11 mouse cellular contexts compared by ENCODE assay signal in the genomic region with DNA sequence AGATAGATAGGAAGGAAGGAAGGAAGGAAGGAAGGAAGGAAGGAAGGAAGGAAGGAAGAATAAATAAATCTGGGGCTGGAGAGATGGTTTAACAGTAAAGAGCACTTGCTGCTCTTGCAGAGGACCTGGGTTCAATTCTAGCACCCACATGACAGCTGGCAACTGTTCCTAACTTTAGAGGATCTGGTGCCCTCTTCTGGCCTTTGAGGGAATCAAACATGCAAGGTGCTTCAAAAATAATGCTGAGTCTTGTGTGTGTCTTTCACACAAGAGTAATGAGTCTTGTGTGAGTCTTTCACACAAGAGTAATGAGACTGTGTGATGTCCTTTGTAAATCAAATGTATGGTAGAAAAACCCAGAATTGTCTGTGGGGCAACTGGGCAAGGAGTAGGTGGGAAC.
DNase-seq lines count a peak whose midpoint lies in the region; ATAC-seq and TF ChIP-seq lines count a peak whose summit lies in the region.
"Had no signal": no experiment of that assay in that cellular context is flagged by ENCODE, and none has a peak within 500 bp of the region (broad histone marks: within the 10 kb centered on the region; RNA-seq: fewer than 3 reads in every experiment).

No protein-coding gene starts in this region.

- H3K27me3 ChIP-seq in kidney, adult 2 months (replicated peaks; ENCODE audit: control insufficient read depth, insufficient read depth, low read length) = no peaks in the 10 kb centered on the region
- H3K27me3 ChIP-seq in kidney, embryonic 16.5 days (ENCODE audit: insufficient read depth, low read length) = no peaks in the 10 kb centered on the region
- H3K27me3 ChIP-seq in Patski = no peaks in the 10 kb centered on the region
- H3K27me3 ChIP-seq: neural tube, embryonic 15.5 days had no signal

- ATAC-seq in kidney, embryonic 16.5 days (ENCODE audit: low FRiP score, low TSS enrichment) = no peak
- no peak for ATAC-seq in Patski
- ATAC-seq in megakaryocyte progenitor cell, adult 5-6 weeks (replicated peaks; ENCODE audit: poor library complexity) = peak; percentile 52; the same call in 1 of the 2 replicates
- ATAC-seq: activated CD4-positive, CD25-positive, alpha-beta regulatory T cell, adult 4 months had no signal

- no peak overlapping the region for H3K4me2 ChIP-seq in kidney, embryonic 16.5 days (replicated peaks; ENCODE audit: low read depth, low read length)
- H3K4me2 ChIP-seq: neural tube, embryonic 15.5 days had no signal

- DNase-seq in kidney, adult 2 months = peak; percentile 47
- DNase-seq in retina, postnatal 1 day = peak; percentile 34
- DNase-seq in retina, embryonic 14.5 days (ENCODE audit: low spot score) = no peak
- DNase-seq in Patski (ENCODE audit: low read depth, low spot score) = no peak
- no peak for DNase-seq in right cerebral cortex, adult 2 months (ENCODE audit: low spot score in 2 of 2)
- DNase-seq: cerebellum, adult 9-11 months had no signal

- no peaks in the 10 kb centered on the region; the same call in 1 of the 2 replicates for H3K9me3 ChIP-seq in kidney, embryonic 16.5 days (ENCODE audit: low read length)
- H3K9me3 ChIP-seq: midbrain, embryonic 10.5 days; neural tube, embryonic 15.5 days had no signal

- TF ChIP-seq CTCF in kidney, adult 2 months (conservative IDR thresholded peaks at IDR 0.05; ENCODE audit: insufficient read depth, insufficient read length, low read depth, low read length) = peak; percentile 42
- peak; percentile 66 for TF ChIP-seq CTCF in Patski (IDR thresholded peaks at IDR 0.05)

- no peaks in the 10 kb centered on the region for H3K36me3 ChIP-seq in kidney, adult 2 months (ENCODE audit: control insufficient read depth, insufficient read depth, low read length)
- H3K36me3 ChIP-seq in kidney, embryonic 16.5 days (ENCODE audit: insufficient read depth, low read length) = no peaks in the 10 kb centered on the region
- H3K36me3 ChIP-seq: midbrain, embryonic 10.5 days; neural tube, embryonic 15.5 days had no signal

- no peak overlapping the region for H3K9ac ChIP-seq in kidney, embryonic 16.5 days (replicated peaks; ENCODE audit: low read length)
- H3K9ac ChIP-seq: neural tube, embryonic 15.5 days had no signal

- TF ChIP-seq POLR2A in kidney, adult 2 months (IDR thresholded peaks at IDR 0.05; ENCODE audit: low read depth, low read length) = no peak

- in situ Hi-C loops in Patski (cut with MboI; ENCODE audit: low pct_unique_long_range_greater_than_20kb) = loop anchor here (10.0 kb wide), 2 partner anchors 112 to 282 kb away; a partner anchor contains a TSS

- CTCF ChIA-PET in Patski (lab: Charles Lee) = interaction anchor here (0.6 to 1.9 kb wide), 6 partner anchors 8 to 257 kb away, joined by 3 to 8 read pairs (median 3); no protein-coding TSS in a partner anchor

- no peak overlapping the region for H3K27ac ChIP-seq in kidney, adult 2 months (ENCODE audit: insufficient read depth, low read depth, low read length)
- H3K27ac ChIP-seq in kidney, embryonic 16.5 days (ENCODE audit: low read length) = no peak overlapping the region
- H3K27ac ChIP-seq: midbrain, embryonic 10.5 days; neural tube, embryonic 15.5 days had no signal

- H3K4me1 ChIP-seq in kidney, adult 2 months (ENCODE audit: control insufficient read depth, insufficient read depth, low read length) = no peaks in the 10 kb centered on the region
- H3K4me1 ChIP-seq in kidney, embryonic 16.5 days (ENCODE audit: insufficient read depth, low read length) = peaks cover 11% of the 10 kb centered on the region
- H3K4me1 ChIP-seq: neural tube, embryonic 15.5 days had no signal

- H3K4me3 ChIP-seq in kidney, adult 2 months (ENCODE audit: insufficient read depth, low read depth, low read length) = no peak overlapping the region
- no peak overlapping the region for H3K4me3 ChIP-seq in kidney, embryonic 16.5 days (ENCODE audit: low read length)
- H3K4me3 ChIP-seq: midbrain, embryonic 10.5 days; neural tube, embryonic 15.5 days had no signal

- POLR2A ChIA-PET in Patski (lab: Charles Lee) = interaction anchor here (1.1 kb wide), 1 partner anchor 51 kb away, joined by 3 read pairs; no protein-coding TSS in a partner anchor

Comparison
In these comparisons a context has a peak if more than half of its experiments do, and no peak if none do; other contexts are left out.
1. DNase-seq: peak in kidney, adult 2 months (single experiment) and retina, postnatal 1 day (single experiment); none in retina, embryonic 14.5 days (single experiment), Patski (single experiment) and right cerebral cortex, adult 2 months (0 of 2).